Comparison of ENCODE assay signal across 8 mouse cellular contexts in the genomic region with DNA sequence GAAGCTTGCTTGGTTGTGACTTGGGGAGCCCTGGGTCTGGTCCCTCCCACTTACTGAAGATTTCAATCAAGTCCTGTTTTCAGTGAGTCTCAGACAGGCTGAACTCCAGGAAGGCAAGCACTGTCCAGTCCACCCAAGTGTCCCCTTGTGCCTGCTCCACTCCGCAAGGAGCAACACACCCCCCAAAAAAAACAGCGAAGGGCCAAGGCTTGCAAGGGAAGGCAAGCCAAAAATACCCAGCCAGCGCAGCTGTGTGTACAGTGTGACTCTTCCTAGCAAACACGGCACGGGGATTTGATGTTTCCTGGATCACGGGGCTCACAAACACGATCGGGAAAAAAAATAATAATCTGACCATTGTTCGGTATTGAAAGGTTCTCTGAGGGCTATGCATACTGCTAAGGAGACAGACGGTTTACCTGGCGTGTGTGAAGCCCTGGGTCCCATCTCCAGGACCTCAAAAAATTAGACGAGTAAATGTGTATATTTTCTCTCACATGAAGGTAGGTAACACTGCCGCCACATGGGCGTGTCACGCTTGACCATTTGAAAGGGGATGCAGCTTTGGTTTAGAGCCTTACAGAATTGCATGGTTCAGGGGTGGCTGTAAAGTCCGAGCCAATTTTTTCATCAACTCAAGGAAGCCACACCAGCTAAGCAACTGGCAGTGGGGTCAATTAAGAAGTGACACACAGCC. TPM values are rescaled to one million over a fixed set of nuclear protein-coding genes. Genes with fewer than 3 reads are reported as not detected.
A peak's percentile ranks its signal among the peaks of the same experiment; 100 is the strongest.
DNase-seq lines count a peak whose midpoint lies in the region; ATAC-seq lines count a peak whose summit lies in the region.

No protein-coding gene starts in this region.

- H3K27ac ChIP-seq in embryonic facial prominence, embryonic 12.5 days = no peak overlapping the region
- H3K27ac ChIP-seq in intestine, embryonic 16.5 days (ENCODE audit: low read length) = peak overlapping the region; percentile 66; the same call in 1 of the 2 replicates
- H3K27ac ChIP-seq in midbrain, embryonic 11.5 days (ENCODE audit: low read depth, low read length) = no peak overlapping the region

- H3K4me3 ChIP-seq in embryonic facial prominence, embryonic 12.5 days = peak overlapping the region; percentile 62
- H3K4me3 ChIP-seq in intestine, embryonic 16.5 days (ENCODE audit: low read length) = peak overlapping the region; percentile 68
- peak overlapping the region; percentile 54 for H3K4me3 ChIP-seq in midbrain, embryonic 11.5 days (ENCODE audit: low read depth, low read length)

- peaks cover 10% of the 10 kb centered on the region; the same call in 1 of the 2 replicates for H3K4me1 ChIP-seq in embryonic facial prominence, embryonic 12.5 days
- peaks cover 11% of the 10 kb centered on the region for H3K4me1 ChIP-seq in intestine, embryonic 16.5 days (ENCODE audit: control insufficient read depth, insufficient read depth, low read length)
- peaks cover 4% of the 10 kb centered on the region; the same call in 1 of the 2 replicates for H3K4me1 ChIP-seq in midbrain, embryonic 11.5 days (ENCODE audit: control insufficient read depth, insufficient read depth, low read length)

- no peak for ATAC-seq in embryonic facial prominence, embryonic 12.5 days (ENCODE audit: insufficient number of reproducible peaks, insufficient read depth, low FRiP score, low TSS enrichment)
- ATAC-seq in intestine, embryonic 16.5 days = no peak
- ATAC-seq in midbrain, embryonic 11.5 days (ENCODE audit: low FRiP score) = peak; percentile 12; the same call in 1 of the 2 replicates

- H3K4me2 ChIP-seq in embryonic facial prominence, embryonic 12.5 days (replicated peaks) = peak overlapping the region; percentile 55
- H3K4me2 ChIP-seq in intestine, embryonic 16.5 days (ENCODE audit: low read depth, low read length) = peak overlapping the region; percentile 61
- peak overlapping the region; percentile 66 for H3K4me2 ChIP-seq in midbrain, embryonic 11.5 days

- no peaks in the 10 kb centered on the region for H3K9me3 ChIP-seq in embryonic facial prominence, embryonic 12.5 days
- H3K9me3 ChIP-seq in intestine, embryonic 16.5 days (ENCODE audit: control insufficient read depth, low read length) = no peaks in the 10 kb centered on the region
- H3K9me3 ChIP-seq in midbrain, embryonic 11.5 days (ENCODE audit: control insufficient read depth, low read length) = no peaks in the 10 kb centered on the region

- no peaks in the 10 kb centered on the region for H3K36me3 ChIP-seq in embryonic facial prominence, embryonic 12.5 days
- H3K36me3 ChIP-seq in intestine, embryonic 16.5 days (ENCODE audit: control insufficient read depth, insufficient read depth, low read length) = no peaks in the 10 kb centered on the region
- no peaks in the 10 kb centered on the region for H3K36me3 ChIP-seq in midbrain, embryonic 11.5 days (ENCODE audit: control insufficient read depth, insufficient read depth, low read length)

- 57% methylated on average over 16 of the region's 16 CpGs for WGBS in embryonic facial prominence, embryonic 12.5 days
- WGBS in intestine, embryonic 16.5 days = 48% methylated on average over 16 of the region's 16 CpGs
- 67% methylated on average over 16 of the region's 16 CpGs for WGBS in midbrain, embryonic 11.5 days

- peak overlapping the region; percentile 64 for H3K9ac ChIP-seq in embryonic facial prominence, embryonic 12.5 days
- H3K9ac ChIP-seq in intestine, embryonic 16.5 days (ENCODE audit: low read depth, low read length) = peak overlapping the region; percentile 80
- peak overlapping the region; percentile 68 for H3K9ac ChIP-seq in midbrain, embryonic 11.5 days (ENCODE audit: low read length)

- intact Hi-C loops in left cerebral cortex, postnatal 36 days (cut with DNase I) = no loop called here
- intact Hi-C loops in left cerebral cortex, postnatal 14 days (cut with DNase I) = no loop called here

- no peaks in the 10 kb centered on the region for H3K27me3 ChIP-seq in embryonic facial prominence, embryonic 12.5 days
- H3K27me3 ChIP-seq in intestine, embryonic 16.5 days (replicated peaks; ENCODE audit: control insufficient read depth, insufficient read depth, low read length) = no peaks in the 10 kb centered on the region
- peaks cover 6% of the 10 kb centered on the region; the same call in 1 of the 2 replicates for H3K27me3 ChIP-seq in midbrain, embryonic 11.5 days (ENCODE audit: control insufficient read depth, insufficient read depth, low read length)

- peak; percentile 24 to 42 for DNase-seq in left cerebral cortex, postnatal 36 days (ENCODE audit: low spot score in 2 of 2)
- DNase-seq in left cerebral cortex, postnatal 14 days (ENCODE audit: low spot score in 2 of 2) = no peak
- DNase-seq in midbrain, embryonic 11.5 days (ENCODE audit: low spot score, missing footprints) = peak; percentile 81
- DNase-seq in adrenal gland, postnatal 36 days = no peak
- no peak for DNase-seq in adrenal gland, postnatal 25 days
- DNase-seq in thymus, postnatal 10 days (ENCODE audit: low spot score in 2 of 2) = no peak

RNA-seq across cellular contexts. Expression of gene Grk3, which starts 1.3 kb away (rescaled TPM):
- 10 to 100 TPM; 60.6 to 91.1 TPM for total RNA-seq in left cerebral cortex, postnatal 36 days (2021)
- 10 to 100 TPM; 59.1 to 59.7 TPM for total RNA-seq in left cerebral cortex, postnatal 14 days (2021)
- polyA plus RNA-seq in embryonic facial prominence, embryonic 12.5 days (2016; fragmentation: Nextera tagmentation; extraction: Ambion mirVana) = 13.5 and 14.4 TPM in 2 replicates
- 10.6 and 11.9 TPM in 2 replicates for polyA plus RNA-seq in intestine, embryonic 16.5 days (2015; fragmentation: Nextera tagmentation; extraction: Ambion mirVana)
- polyA plus RNA-seq in midbrain, embryonic 11.5 days (2014; fragmentation: Nextera tagmentation; extraction: Ambion mirVana) = 4.2 and 4.6 TPM in 2 replicates
- 10 to 100 TPM; 14.3 to 14.9 TPM for total RNA-seq in adrenal gland, postnatal 36 days (2021)
- 18.1 and 19.8 TPM in 2 replicates for total RNA-seq in adrenal gland, postnatal 25 days (2021)

RNA-seq across cellular contexts. Expression of gene Crybb2, which starts 55.7 kb away (rescaled TPM):
- not detected for total RNA-seq in left cerebral cortex, postnatal 36 days (2021)
- total RNA-seq in left cerebral cortex, postnatal 14 days (2021) = not detected
- not detected in 2 replicates for polyA plus RNA-seq in embryonic facial prominence, embryonic 12.5 days (2016; fragmentation: Nextera tagmentation; extraction: Ambion mirVana)
- not detected in 2 replicates for polyA plus RNA-seq in intestine, embryonic 16.5 days (2015; fragmentation: Nextera tagmentation; extraction: Ambion mirVana)
- polyA plus RNA-seq in midbrain, embryonic 11.5 days (2014; fragmentation: Nextera tagmentation; extraction: Ambion mirVana) = not detected in 2 replicates
- total RNA-seq in adrenal gland, postnatal 36 days (2021) = not detected
- total RNA-seq in adrenal gland, postnatal 25 days (2021) = not detected in 2 replicates

Comparison
In these comparisons a context has a peak if more than half of its experiments do, and no peak if none do; other contexts are left out.
1. DNase-seq: peak in left cerebral cortex, postnatal 36 days (2 of 2) and midbrain, embryonic 11.5 days (single experiment); none in left cerebral cortex, postnatal 14 days (0 of 2), adrenal gland, postnatal 36 days (0 of 2), adrenal gland, postnatal 25 days (single experiment) and thymus, postnatal 10 days (0 of 2).
2. Peak in every context shown above with its lines, with median percentiles within 50 percentile points of each other: H3K4me2 ChIP-seq, H3K4me3 ChIP-seq and H3K9ac ChIP-seq.